14 mouse cellular contexts compared by ENCODE assay signal in the genomic region with DNA sequence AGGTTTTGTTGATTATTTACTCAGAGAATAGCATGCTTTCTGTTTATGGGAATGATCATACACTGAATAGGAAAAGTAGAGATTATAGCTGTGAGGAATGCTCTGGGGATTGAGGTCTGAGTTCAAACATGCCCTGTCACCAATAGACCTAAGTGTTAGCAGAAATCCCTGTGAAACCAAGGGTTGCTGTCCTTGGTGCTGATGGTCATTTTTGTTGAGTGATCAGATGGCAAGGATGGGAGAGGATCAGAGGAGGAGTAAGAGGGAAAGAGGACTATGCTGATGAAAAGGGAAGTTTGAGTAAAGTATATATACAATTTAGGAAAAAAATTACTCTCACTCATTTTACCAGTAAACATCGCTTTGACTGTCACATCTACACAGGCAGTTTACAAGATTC.
DNase-seq lines count a peak whose midpoint lies in the region; TF ChIP-seq lines count a peak whose summit lies in the region.
"Had no signal": no experiment of that assay in that cellular context is flagged by ENCODE, and none has a peak within 500 bp of the region (broad histone marks: within the 10 kb centered on the region; RNA-seq: fewer than 3 reads in every experiment).

No protein-coding gene starts in this region.

- TF ChIP-seq POLR2A in myocyte (IDR thresholded peaks at IDR 0.05; ENCODE audit: insufficient read length, low read depth), result no peak

- DNase-seq in adrenal gland, postnatal 14 days, result peak; percentile 24
- DNase-seq in adrenal gland, postnatal 25 days, result no peak
- DNase-seq in lung, postnatal 10 days, result peak; percentile 5
- DNase-seq in lung, postnatal 25 days (ENCODE audit: low spot score), result no peak
- DNase-seq in embryo, embryonic 10 days (ENCODE audit: low spot score), result peak; percentile 85
- no peak for DNase-seq in urinary bladder, postnatal 14 days (ENCODE audit: low spot score)
- no peak for DNase-seq in frontal cortex, postnatal 14 days (ENCODE audit: low spot score in 2 of 2)
- DNase-seq: cerebellum, adult 11-12 months; gastrocnemius, postnatal 10 days; kidney, adult 18-20 months; right cerebral cortex, adult 18-20 months; thymus, postnatal 36 days had no signal

- H3K27me3 ChIP-seq in myocyte (ENCODE audit: control insufficient read depth, insufficient read depth, insufficient read length), result no peaks in the 10 kb centered on the region

- no peak overlapping the region for H3K4me2 ChIP-seq in myocyte (ENCODE audit: low read depth)

- no peak overlapping the region for H3K4me3 ChIP-seq in myocyte
- H3K4me3 ChIP-seq: erythroblast, embryonic 14.5 days had no signal

- H3K79me2 ChIP-seq in myocyte (ENCODE audit: control insufficient read depth, insufficient read depth), result no peaks in the 10 kb centered on the region

- H3K36me3 ChIP-seq in myocyte (ENCODE audit: control insufficient read depth, insufficient read depth), result no peaks in the 10 kb centered on the region

- no peak overlapping the region for H3ac ChIP-seq in myocyte (ENCODE audit: control insufficient read depth, insufficient read length)

TF ChIP-seq in myocyte, 11 proteins besides CTCF, POLR2A, EP300 and RAD21:
- TF ChIP-seq MYOG (IDR thresholded peaks at IDR 0.05; ENCODE audit: control insufficient read depth in 1 of 3, insufficient read depth in 1 of 3, insufficient read length in 2 of 3, low read depth in 2 of 3) (no peak), REST (IDR thresholded peaks at IDR 0.05; ENCODE audit: insufficient read depth, insufficient read length) (peak; percentile 48), E2F4 (IDR thresholded peaks at IDR 0.05; ENCODE audit: insufficient read depth) (no peak), MYOD1 (IDR thresholded peaks at IDR 0.05; ENCODE audit: control insufficient read depth in 1 of 3, insufficient read length in 2 of 3, low read depth in 2 of 3) (no peak)

Comparison
In these comparisons a context has a peak if more than half of its experiments do, and no peak if none do; other contexts are left out.
1. DNase-seq: peak in adrenal gland, postnatal 14 days (single experiment), lung, postnatal 10 days (single experiment) and embryo, embryonic 10 days (single experiment); none in adrenal gland, postnatal 25 days (single experiment), lung, postnatal 25 days (single experiment), urinary bladder, postnatal 14 days (single experiment) and frontal cortex, postnatal 14 days (0 of 2).